ENCODE assay signal across 8 mouse cellular contexts in the genomic region with DNA sequence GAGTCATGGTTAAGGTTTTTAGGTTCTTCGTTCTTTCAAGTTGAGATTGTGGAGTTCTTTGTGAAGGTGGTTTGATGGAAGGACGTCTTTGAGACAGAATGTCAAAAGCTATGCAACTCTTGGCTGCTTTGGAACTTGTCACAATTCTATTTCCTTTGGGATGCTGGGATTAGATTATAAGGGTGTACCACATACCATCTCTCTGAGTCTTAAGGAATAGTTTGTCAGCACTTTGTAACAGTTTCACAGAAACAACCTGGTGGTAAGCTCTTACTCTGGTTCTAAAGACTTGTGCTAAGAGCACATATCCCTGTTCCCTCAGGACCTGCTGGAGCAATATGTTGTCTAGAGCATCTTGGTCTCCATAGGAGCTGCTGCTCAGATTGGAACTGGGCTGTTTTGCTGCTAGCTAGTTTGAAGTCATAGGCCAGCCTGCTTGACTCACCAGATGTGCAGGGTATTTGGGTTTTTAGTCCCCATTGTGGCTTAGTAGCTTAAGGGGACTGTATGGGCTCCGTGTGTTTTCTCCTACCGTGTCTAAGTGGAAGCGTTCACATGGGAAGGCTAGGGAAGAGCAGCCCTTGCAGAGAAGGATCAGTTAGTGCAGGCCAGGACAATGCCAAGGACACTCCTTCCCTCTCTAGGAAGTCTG. TPM values are rescaled to one million over a fixed set of nuclear protein-coding genes. Genes with fewer than 3 reads are reported as not detected.
DNase-seq lines count a peak whose midpoint lies in the region; ATAC-seq lines count a peak whose summit lies in the region.
"Had no signal": no experiment of that assay in that cellular context is flagged by ENCODE, and none has a peak within 500 bp of the region (broad histone marks: within the 10 kb centered on the region; RNA-seq: fewer than 3 reads in every experiment).

No protein-coding gene starts in this region.

- WGBS in lung, embryonic 15.5 days: 44% methylated on average over 5 of the region's 5 CpGs
- WGBS in forebrain, embryonic 11.5 days: 72% methylated on average over 5 of the region's 5 CpGs
- 69% methylated on average over 5 of the region's 5 CpGs for WGBS in limb, embryonic 12.5 days
- WGBS in stomach, embryonic 16.5 days: 47% methylated on average over 5 of the region's 5 CpGs

- peaks cover 32% of the 10 kb centered on the region for H3K4me1 ChIP-seq in lung, embryonic 15.5 days
- peaks cover 13% of the 10 kb centered on the region for H3K4me1 ChIP-seq in forebrain, embryonic 11.5 days (replicated peaks; ENCODE audit: control insufficient read depth, insufficient read depth, low read length)
- H3K4me1 ChIP-seq in limb, embryonic 12.5 days (replicated peaks): peaks cover 33% of the 10 kb centered on the region
- H3K4me1 ChIP-seq in stomach, embryonic 16.5 days (ENCODE audit: control insufficient read depth, insufficient read depth, low read length): peaks cover 30% of the 10 kb centered on the region

- no peak for DNase-seq in lung, postnatal 10 days
- no peak for DNase-seq in forebrain, embryonic 11.5 days (ENCODE audit: low spot score)
- DNase-seq in frontal cortex, postnatal 14 days (ENCODE audit: low spot score in 2 of 2): no peak
- no peak for DNase-seq in Muller cell, postnatal 12 days (ENCODE audit: inconsistent ontology term)
- DNase-seq: kidney, postnatal 36 days had no signal

- H3K36me3 ChIP-seq in lung, embryonic 15.5 days: peaks cover 3% of the 10 kb centered on the region; the same call in 1 of the 2 replicates
- no peaks in the 10 kb centered on the region for H3K36me3 ChIP-seq in forebrain, embryonic 11.5 days (ENCODE audit: control insufficient read depth, insufficient read depth, low read length)
- H3K36me3 ChIP-seq in limb, embryonic 12.5 days: peaks cover 27% of the 10 kb centered on the region
- H3K36me3 ChIP-seq in stomach, embryonic 16.5 days (ENCODE audit: control insufficient read depth, insufficient read depth, low read length): 0 out of 2 replicates have a peak, but pooled peaks cover 5% of the 10 kb centered on the region

- no peaks in the 10 kb centered on the region for H3K9me3 ChIP-seq in lung, embryonic 15.5 days
- no peaks in the 10 kb centered on the region for H3K9me3 ChIP-seq in forebrain, embryonic 11.5 days (ENCODE audit: control insufficient read depth, low read length)
- H3K9me3 ChIP-seq in limb, embryonic 12.5 days: no peaks in the 10 kb centered on the region
- H3K9me3 ChIP-seq in stomach, embryonic 16.5 days (replicated peaks; ENCODE audit: control insufficient read depth, low read length): no peaks in the 10 kb centered on the region

- no peak for ATAC-seq in lung, embryonic 15.5 days (ENCODE audit: borderline replicate concordance, extremely low read depth, low FRiP score, low TSS enrichment)
- ATAC-seq in forebrain, embryonic 11.5 days (replicated peaks; ENCODE audit: low FRiP score): no peak
- no peak for ATAC-seq in limb, embryonic 12.5 days (ENCODE audit: insufficient number of reproducible peaks, insufficient read depth, low FRiP score, low TSS enrichment, low read depth)
- ATAC-seq in stomach, embryonic 16.5 days (ENCODE audit: insufficient read depth, low FRiP score): no peak

- peak overlapping the region; percentile 89 for H3K4me3 ChIP-seq in lung, embryonic 15.5 days
- peak overlapping the region; percentile 98 for H3K4me3 ChIP-seq in forebrain, embryonic 11.5 days (ENCODE audit: low read depth, low read length)
- peak overlapping the region; percentile 99 for H3K4me3 ChIP-seq in limb, embryonic 12.5 days (replicated peaks)
- H3K4me3 ChIP-seq in stomach, embryonic 16.5 days (replicated peaks; ENCODE audit: low read length): peak overlapping the region; percentile 92

- H3K27me3 ChIP-seq in lung, embryonic 15.5 days: no peaks in the 10 kb centered on the region
- no peaks in the 10 kb centered on the region for H3K27me3 ChIP-seq in forebrain, embryonic 11.5 days (ENCODE audit: control insufficient read depth, insufficient read depth, low read length)
- H3K27me3 ChIP-seq in limb, embryonic 12.5 days: no peaks in the 10 kb centered on the region
- H3K27me3 ChIP-seq in stomach, embryonic 16.5 days (ENCODE audit: control insufficient read depth, insufficient read depth, low read length): no peaks in the 10 kb centered on the region

- no peak overlapping the region for H3K27ac ChIP-seq in lung, embryonic 15.5 days
- H3K27ac ChIP-seq in forebrain, embryonic 11.5 days (ENCODE audit: low read depth, low read length): no peak overlapping the region
- H3K27ac ChIP-seq in limb, embryonic 12.5 days: no peak overlapping the region
- no peak overlapping the region for H3K27ac ChIP-seq in stomach, embryonic 16.5 days (ENCODE audit: low read length)

- peak overlapping the region; percentile 97 for H3K9ac ChIP-seq in lung, embryonic 15.5 days
- H3K9ac ChIP-seq in forebrain, embryonic 11.5 days (ENCODE audit: low read length): peak overlapping the region; percentile 99
- peak overlapping the region; percentile 99 for H3K9ac ChIP-seq in limb, embryonic 12.5 days (replicated peaks)
- peak overlapping the region; percentile 99; the same call in 1 of the 2 replicates for H3K9ac ChIP-seq in stomach, embryonic 16.5 days (ENCODE audit: low read length)

- H3K4me2 ChIP-seq in lung, embryonic 15.5 days: peak overlapping the region; percentile 73
- H3K4me2 ChIP-seq in forebrain, embryonic 11.5 days (ENCODE audit: low read depth, low read length, severe bottlenecking): peak overlapping the region; percentile 87
- peak overlapping the region; percentile 94 for H3K4me2 ChIP-seq in limb, embryonic 12.5 days
- H3K4me2 ChIP-seq in stomach, embryonic 16.5 days (ENCODE audit: low read depth, low read length): peak overlapping the region; percentile 93

RNA-seq across cellular contexts. Expression of a gene that starts 1.7 kb away (rescaled TPM):
- 15.5 and 16.6 TPM in 2 replicates for polyA plus RNA-seq in lung, embryonic 15.5 days (2015; fragmentation: Nextera tagmentation; extraction: Ambion mirVana)
- 21.2 and 21.8 TPM in 2 replicates for polyA plus RNA-seq in forebrain, embryonic 11.5 days (2014; fragmentation: Nextera tagmentation; extraction: Ambion mirVana)
- polyA plus RNA-seq in limb, embryonic 12.5 days (2016; fragmentation: Nextera tagmentation; extraction: Ambion mirVana): 18.8 TPM in 2 replicates
- polyA plus RNA-seq in stomach, embryonic 16.5 days (2015; fragmentation: Nextera tagmentation; extraction: Ambion mirVana): 11.7 and 12.8 TPM in 2 replicates

RNA-seq across cellular contexts. Expression of a gene that starts 42.6 kb away (rescaled TPM):
- 41.6 and 47.9 TPM in 2 replicates for polyA plus RNA-seq in lung, embryonic 15.5 days (2015; fragmentation: Nextera tagmentation; extraction: Ambion mirVana)
- polyA plus RNA-seq in forebrain, embryonic 11.5 days (2014; fragmentation: Nextera tagmentation; extraction: Ambion mirVana): 52.5 and 67.0 TPM in 2 replicates
- 49.0 and 53.5 TPM in 2 replicates for polyA plus RNA-seq in limb, embryonic 12.5 days (2016; fragmentation: Nextera tagmentation; extraction: Ambion mirVana)
- polyA plus RNA-seq in stomach, embryonic 16.5 days (2015; fragmentation: Nextera tagmentation; extraction: Ambion mirVana): 43.1 and 44.3 TPM in 2 replicates

RNA-seq across cellular contexts. Expression of a gene that starts 42.7 kb away (rescaled TPM):
- 19.0 and 19.5 TPM in 2 replicates for polyA plus RNA-seq in lung, embryonic 15.5 days (2015; fragmentation: Nextera tagmentation; extraction: Ambion mirVana)
- polyA plus RNA-seq in forebrain, embryonic 11.5 days (2014; fragmentation: Nextera tagmentation; extraction: Ambion mirVana): 27.6 and 32.6 TPM in 2 replicates
- polyA plus RNA-seq in limb, embryonic 12.5 days (2016; fragmentation: Nextera tagmentation; extraction: Ambion mirVana): 27.5 and 28.5 TPM in 2 replicates
- polyA plus RNA-seq in stomach, embryonic 16.5 days (2015; fragmentation: Nextera tagmentation; extraction: Ambion mirVana): 15.3 and 16.3 TPM in 2 replicates
